Mouse (Mus musculus): ENCODE results near the gene Nedd9.

GRCm38 (mm10) chr13:41341422-41341821 lies 145.7 kb downstream of the Nedd9 start:
- no peak for TF ChIP-seq CTCF (conservative IDR thresholded peaks at IDR 0.05; ENCODE audit: insufficient read depth, insufficient read length, low read depth, low read length)
- no peak for TF ChIP-seq POLR2A (IDR thresholded peaks at IDR 0.05; ENCODE audit: low read depth, low read length)

Measured in kidney, adult 2 months (tissue).